Mouse (Mus musculus) right cerebral cortex, postnatal 36 days (tissue): ENCODE data around the gene Coq3.

Experiments used
- DNase-seq, 2 experiments: peaks; one replicate each; pipeline ENCODE4 v3.0.0; 2022; ENCODE audit warnings: low spot score in 2 of 2, mixed read lengths in 1 of 2

Coq3 gene

DNA sequence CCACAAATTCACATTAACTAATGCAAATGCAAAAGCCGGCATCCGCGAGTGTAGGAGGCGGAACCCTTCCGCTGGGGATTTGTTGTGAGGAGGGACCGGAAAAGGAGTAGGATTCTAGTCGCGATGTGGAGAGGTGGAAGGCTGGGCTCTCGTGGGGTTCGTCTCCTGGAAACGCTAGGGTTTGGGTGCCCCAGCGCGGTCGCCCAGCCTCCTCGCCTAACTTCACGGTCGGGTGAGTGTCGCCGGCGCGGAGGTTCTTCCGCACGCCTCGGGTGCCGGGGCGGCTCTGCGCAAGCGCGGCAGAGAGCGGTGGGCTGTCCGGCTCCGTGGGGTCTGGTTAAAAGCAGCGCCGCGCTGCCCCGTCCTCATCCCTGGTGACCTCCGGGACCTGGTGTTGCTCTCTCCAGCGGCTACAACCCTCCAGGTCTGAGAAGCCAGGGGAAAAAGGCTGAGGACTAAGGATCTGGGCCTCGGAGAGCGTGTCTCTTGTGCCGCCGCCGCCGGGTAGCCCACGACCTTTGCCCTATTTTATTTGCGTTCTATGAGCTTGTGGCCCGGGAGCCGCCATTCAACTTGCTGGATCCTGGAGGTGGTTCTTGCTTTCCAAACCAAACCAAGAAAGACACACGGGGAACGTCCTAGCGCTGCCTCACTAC is at the start of gene Coq3:
Gene Coq3 (plus strand): TSS at position 109 of the 656 bp plus-strand sequence.
- DNase-seq: peak; percentile 83 to 84

DNA sequence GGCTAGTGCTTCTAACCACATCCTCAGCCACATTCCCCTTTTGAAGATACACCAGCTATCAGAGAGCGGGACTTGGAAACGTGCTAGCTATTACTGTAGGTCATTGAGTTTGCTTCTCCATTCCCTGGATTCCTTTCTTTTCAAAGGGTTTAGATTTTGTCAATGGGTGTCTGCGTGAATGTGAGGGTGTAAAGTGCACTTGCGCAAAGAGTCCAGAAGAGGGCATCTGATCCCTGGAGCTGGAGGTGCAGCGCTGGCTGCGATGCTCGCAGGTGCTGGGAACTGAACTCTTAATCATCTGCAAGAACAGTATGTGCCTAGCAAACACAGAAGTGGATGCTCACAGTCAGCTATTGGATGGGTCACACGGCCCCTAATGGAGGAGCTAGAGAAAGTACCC is 46.6 kb upstream of the Coq3 start:
- DNase-seq: no peak

DNA sequence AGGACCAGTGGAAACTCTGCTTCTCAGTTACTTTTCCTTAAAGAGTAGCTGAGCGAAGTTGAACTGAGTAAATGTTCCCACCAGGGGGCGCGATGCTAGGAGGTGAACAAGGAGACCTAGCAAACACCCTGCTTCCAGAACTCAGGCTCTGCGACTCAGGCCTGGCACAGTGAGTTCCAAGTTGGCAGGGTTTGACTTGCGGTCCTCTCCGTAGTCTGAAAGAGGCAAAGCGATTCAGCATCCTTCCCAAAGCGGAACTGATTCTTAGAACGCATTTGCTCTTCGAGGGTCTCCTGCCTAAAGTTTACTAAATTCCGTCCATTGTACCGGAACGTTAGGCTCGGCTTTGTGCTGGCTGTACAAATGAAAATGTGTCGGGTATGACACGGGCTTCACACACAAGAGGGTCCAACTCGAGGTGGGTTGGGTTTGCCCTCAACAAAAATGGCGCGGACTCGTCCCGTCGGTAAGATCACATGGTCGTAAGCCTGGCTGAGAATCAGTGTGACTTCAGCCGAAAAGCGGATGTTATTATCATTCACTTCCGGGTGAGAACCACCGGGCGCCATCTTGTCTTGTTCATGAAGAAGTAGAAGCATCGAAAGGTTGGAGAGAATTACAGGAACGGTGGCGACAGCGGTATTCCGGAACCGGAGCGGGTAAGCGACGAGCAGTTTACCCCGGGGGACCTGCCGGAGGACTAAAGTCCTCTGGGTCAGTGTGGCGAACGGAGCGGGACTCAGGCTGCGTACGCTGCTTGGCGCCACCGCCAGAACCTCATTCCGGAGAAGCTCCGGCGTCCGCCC is 31.8 kb upstream of the Coq3 start, which contains the start of gene Pnisr:
Gene Pnisr (plus strand): TSS at position 103 of the 806 bp plus-strand sequence.
- DNase-seq: peak; percentile 94 to 95

DNA sequence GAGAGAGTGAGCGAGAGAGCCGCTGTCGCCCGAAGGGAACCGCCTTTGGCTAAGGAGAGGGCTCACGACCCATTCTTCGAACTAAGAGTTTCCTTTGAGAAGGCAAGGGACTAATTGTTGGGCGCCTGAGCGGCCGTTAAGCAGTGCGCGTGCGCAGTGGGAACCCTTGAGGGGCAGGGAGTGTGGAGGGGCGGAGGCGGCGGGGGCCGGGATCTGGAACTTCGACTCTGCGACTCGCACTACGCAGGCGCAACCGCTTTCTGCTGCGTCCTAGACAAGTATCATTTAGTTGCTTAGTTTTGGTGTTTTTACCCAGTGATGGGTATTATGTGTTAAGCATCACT is 31.2 kb upstream of the Coq3 start:
- DNase-seq: peak; percentile 81 to 85

DNA sequence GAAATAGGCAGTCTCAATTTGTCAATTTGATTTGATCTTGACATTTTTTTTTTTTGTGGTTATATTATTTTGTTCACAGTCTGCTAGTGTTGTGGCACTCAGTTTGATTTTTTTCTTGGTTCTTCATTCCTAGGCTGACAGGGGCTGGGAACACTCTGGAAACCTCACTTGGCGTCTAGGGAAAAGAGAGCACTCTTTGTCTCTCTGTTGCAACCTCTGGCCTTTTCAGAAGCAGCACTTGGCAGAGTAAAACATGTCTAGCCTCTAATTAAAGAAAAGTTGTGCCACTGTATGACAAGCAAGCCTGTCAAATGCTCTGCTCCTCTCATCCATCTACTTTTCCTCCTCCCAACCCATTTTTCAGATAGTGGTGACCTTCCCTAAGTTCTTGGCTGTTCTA is 22.0 kb upstream of the Coq3 start:
- DNase-seq: no peak

DNA sequence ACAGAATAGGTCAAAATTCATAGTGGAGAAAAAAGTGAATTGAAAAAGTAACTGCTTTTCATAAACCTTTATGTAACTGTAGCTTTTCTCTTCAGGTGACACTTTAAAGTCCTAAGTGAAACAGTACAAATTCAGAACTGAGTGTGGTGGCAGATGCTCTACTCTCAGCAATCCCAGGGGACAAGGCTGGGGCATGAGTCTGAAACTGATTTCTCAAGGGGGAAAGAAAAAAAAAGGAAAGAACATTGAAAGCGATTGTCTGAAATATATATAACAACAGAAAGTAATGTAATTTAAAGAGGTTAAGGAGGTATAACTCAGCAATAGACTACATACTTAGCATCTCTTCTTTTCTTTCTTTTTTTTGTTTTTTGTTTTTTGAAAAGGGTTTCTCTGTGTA is 14.2 kb upstream of the Coq3 start:
- DNase-seq: no peak

DNA sequence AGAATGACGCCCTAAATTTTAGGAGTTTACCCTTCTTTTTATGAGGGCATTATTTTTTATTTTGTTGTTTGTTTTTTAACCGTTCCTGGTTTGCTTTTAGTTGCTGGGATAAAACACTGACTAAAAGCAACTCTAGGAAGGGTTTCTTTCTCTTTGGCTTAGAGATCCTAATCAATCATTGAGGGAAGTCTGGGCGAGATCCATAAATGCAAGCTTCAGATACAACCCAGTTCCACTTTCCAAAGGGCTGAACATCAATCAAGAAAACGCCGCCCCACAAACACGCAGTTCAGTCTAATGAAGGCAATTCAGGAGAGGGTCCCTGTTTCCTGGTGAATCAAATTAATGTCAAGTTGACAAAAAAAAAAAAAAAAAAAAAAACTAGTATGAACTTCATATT is 697 bp upstream of the Coq3 start:
- no peak for DNase-seq

DNA sequence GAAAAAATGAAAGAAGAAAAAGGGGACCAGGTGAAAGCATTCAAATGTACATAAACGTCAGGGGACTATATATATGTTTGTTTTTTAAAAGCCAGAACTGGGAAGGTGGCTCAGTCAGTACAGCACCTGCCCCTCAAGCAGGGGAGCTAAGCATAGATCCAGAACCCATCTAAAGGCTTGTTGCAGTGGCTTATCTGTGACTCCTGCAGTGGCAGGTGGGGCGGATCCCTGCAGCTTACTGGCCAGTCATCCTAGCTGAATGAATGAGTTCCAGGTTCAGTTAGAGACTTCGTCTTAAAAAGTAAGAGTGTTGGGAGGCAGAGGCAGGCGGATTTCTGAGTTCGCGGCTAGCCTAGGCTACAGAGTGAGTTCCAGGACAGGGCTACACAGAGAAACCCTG is 3.3 kb downstream of the Coq3 start:
- DNase-seq: no peak

DNA sequence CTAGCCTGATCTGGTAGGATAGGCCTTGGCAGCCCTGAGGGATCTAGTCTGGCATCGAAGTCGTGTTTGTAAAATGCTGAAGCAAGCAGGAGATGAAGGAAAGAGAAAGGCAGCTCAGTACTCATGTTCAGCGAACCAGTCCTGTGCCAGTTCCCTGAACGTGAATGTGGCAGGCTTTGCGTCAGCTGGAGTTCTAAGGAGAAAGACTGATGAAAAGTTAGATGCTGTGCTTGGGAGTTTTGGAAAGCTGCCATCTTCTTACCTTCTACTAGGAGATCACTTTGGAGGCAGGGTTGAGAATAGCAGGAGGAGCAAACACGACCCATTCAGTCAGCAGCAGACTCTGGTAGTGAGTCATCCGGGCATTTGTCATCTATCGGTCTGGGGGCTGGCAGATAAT is 6.4 kb downstream of the Coq3 start:
- DNase-seq: no peak

DNA sequence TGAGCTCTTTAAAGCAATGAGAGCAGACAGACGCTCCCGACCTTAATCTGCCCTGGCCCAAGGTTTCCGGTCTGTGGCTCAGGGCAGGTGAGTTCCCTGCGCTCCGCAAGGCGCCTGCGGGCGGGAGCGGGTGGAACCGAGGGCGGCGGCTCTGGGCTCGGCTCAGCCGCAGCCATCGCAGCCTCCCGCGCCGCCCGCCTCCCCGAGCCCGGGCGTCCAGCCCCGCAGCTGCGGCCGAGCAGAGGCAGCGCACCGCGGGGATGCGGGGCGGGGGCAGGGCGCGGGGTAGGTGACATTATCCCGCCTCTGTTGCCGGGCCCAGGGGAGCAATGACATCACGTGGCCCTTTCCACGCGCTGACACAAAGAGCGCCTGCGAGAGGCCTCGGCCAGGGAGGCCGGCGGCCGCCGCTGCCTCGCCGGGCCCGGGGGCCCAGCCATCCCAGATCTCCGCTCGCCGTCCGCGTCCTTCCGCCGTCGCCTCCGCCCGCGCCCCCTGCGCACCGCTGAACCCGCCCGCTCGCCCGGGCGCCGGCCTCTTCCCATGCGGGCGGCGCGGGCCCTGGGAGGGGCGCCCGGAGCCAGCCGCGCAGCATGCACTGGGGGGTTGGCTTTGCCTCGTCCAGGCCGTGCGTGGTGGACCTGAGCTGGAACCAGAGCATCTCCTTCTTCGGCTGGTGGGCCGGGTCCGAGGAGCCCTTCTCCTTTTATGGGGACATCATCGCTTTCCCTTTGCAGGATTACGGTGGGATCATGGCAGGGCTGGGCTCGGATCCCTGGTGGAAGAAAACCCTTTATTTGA is 51.7 kb downstream of the Coq3 start, which contains the start of gene Faxc:
Gene Faxc (plus strand): TSS at position 359 of the 801 bp plus-strand sequence.
- peak; percentile 37 to 42 for DNase-seq

DNA sequence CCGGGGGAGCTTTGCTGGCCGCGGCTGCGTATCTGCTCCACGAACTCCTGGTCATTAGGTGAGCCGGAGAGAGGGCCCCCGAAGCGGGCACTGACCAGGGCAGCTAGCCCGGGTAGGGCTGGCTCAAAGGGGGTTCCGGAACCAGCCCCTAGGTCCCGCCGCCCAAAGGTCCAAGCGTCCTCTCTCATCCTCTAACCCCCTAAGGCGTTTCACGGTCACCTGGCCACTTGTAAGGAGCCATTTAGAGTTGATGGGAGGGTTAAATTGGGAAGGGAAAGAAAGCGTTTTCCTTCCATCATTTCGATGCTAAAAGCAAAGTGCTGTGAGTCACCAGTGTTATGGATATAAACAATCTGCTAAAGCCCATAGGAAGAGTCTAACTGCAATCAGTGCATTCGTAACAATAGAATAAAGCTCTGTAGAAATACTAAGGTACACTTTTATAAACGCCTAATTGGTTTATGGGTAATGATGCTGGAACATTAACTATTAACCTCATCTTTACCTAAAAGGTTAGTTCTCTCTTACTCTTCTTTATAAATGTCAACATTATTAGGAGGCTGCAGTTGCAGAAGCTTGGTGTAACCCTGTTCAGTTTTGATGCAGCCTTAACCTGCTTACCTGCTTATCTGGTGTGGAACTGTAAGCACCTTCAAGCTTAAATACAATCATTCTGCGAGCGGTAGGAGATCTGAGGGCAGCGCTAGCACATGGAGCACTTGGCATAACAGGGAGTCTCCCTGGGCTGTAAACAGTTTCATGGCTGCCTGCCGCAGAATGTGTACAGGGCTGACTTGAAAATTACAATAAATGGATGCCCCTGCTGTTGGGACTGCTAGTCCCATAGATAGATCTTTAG is 52.5 kb downstream of the Coq3 start:
- DNase-seq: no peak

DNA sequence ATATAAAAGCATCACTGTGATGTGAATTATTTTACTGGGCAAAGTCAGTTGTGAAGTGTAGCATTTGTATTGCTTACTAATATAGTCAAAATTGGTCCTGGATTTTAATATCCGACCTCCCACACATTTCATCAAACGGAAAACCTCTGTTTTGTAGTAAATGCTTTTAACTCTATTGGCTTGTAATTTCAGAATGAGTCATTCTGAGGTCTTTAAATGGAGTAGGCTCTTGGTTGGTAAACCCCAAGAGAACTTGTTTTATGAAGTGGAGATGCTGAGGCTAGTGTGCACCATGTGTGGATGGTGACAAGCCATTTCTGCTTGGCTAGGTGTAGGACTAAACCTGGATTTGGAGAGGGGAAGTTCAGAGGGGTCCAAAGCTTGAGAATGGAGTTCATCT is 55.9 kb downstream of the Coq3 start:
- no peak for DNase-seq

DNA sequence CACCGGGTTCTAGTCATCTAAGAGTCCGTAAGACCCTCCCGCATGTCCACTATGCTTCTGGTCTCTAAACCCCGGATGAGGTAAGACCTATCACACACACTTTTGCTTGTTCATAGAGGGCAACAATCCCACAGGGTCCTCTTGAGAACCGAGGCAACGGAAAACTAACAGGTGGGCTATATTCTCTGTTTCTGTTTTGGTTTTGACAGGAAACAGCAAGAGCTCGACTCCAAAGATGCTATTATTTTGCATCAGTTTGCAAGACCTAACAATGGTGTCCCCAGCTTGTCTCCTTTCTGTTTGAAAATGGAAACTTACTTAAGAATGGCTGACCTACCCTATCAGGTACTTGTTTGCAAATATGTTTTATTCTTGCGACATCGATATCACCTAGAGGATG is 57.0 kb downstream of the Coq3 start:
- no peak for DNase-seq

DNA sequence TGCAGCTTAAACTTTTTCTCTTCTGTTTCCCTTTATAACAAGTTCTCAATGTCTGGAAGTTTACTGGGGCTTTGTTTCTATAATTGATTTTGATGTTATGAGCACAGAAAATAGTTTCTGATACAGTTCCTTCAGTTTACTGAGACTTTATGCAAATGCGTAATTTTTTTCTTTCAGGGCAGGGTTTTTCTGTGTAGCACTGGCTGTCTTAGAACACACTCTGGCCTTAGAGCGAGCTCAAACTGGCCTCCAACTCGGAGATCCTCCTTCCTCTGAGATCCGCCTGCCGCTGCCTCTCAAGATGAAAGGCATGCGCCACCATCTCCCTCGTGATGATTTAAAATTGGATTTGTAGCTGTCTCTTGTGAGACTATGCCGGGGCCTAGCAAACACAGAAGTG is 58.4 kb downstream of the Coq3 start:
- no peak for DNase-seq

DNA sequence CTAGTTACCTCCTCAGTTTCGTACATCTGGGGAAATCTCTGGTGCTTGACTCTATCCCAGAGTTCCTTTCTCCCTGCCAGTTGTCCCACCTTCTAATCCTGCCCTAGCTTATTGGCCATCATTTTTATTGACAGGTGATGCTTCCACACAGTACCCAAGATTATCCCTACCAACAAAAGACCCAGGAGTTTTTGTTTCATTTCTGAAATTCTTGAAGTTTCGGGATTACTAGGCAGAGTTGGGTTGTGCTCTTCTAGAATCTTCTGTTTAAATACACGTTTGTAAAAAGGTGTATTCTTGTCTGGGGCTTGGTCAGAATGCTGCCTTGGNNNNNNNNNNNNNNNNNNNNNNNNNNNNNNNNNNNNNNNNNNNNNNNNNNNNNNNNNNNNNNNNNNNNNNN is 65.2 kb downstream of the Coq3 start:
- no peak for DNase-seq

DNA sequence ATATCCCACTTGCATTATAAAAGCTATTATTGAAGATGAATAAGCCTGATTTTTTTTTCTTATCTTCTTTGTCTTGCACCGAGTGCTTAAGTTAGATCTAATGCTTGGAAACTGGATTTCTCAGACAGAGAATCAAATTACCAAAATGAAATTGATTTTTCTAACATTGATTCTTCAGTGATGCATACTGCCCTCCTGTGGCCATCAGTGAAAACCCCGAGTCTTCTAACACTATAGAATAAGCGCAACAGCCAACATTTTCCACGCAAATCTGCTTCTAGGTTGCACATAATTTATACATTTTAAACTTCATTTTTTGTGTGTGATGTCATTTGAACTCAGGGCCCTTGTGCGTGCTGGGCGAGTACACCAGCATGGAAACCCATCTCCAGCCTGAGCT is 72.0 kb downstream of the Coq3 start:
- no peak for DNase-seq

DNA sequence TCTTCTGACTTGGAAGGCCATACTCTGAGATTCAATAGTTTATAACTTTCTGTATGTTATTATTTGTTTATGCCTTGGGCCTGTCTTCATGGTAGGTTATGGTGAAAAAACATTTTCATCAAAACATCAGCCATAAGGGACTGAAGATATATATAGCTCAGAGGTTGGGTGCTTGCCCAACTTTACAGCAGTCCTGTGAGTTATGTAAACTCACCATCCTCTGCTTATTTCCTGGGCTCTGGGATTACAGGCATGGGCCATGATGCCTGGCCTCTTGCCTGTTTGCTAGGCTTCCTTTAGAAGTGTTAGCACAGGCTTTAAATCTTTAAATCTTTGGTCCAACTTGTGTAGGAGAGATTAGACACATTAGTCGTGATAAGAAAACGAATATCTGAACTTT is 72.8 kb downstream of the Coq3 start:
- DNase-seq: no peak

DNA sequence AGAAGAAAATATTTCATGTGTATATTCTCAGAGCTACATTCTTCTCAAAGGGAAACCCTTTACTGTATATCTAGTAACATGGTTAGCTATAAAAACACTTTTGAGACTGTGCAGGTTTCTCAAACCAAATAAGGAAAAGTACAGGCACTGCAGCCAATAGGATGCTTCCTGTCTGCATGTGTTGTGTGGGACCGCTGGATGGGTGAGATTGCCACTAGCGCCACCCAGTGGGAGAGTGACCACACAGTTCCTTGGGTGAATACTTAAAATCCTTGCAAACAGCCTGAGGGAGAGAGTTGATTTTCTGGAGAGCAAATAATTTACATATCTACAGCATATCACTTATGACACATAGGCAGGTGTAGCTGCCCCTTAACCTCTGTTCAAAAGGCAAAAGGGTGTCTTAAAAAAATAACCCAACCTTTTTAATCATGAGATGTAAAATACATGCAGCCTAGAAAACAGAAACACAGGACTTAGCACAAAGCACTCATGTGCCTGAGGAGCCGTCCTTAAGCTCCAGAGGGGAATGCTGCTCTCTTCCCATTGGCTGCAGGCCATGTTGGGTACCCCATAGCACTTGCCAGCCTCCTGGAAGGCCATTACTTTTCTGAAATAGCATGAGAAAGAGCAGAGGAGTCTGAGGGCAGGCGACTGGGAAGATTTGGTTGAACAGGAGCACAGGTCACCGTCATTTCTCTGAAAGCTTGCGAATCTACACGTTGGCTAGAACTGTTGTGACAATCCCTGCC is 78.3 kb downstream of the Coq3 start:
- DNase-seq: peak in 1 of 2 experiments; percentile 29
